Mouse (Mus musculus): Measurements from ENCODE around the gene Cmpk1.
"Not testable (repeated sequence)": the region's sequence is repeated elsewhere in the genome, so short reads cannot be mapped to it uniquely, and the experiment has no call there.

Cmpk1 gene

GRCm38 (mm10) chr4:114986591-114987432 is at the start of gene Cmpk1:
Gene Cmpk1 (minus strand): TSS chr4:114987241.
- DNase-seq (ENCODE audit: low spot score in 2 of 2) = peak; percentile 80 to 81

GRCm38 (mm10) chr4:115035043-115035442 is 48.0 kb upstream of the Cmpk1 start:
- DNase-seq (ENCODE audit: low spot score in 2 of 2) = no peak

- no peak for DNase-seq (ENCODE audit: low spot score in 2 of 2)
Observed at GRCm38 (mm10) chr4:115019997-115020396, 33.0 kb upstream of the Cmpk1 start.

- no peak for DNase-seq (ENCODE audit: low spot score in 2 of 2)
Observed at GRCm38 (mm10) chr4:115014276-115014675, 27.2 kb upstream of the Cmpk1 start.

GRCm38 (mm10) chr4:115000429-115000795 is 13.4 kb upstream of the Cmpk1 start:
- no peak for DNase-seq (ENCODE audit: low spot score in 2 of 2)

GRCm38 (mm10) chr4:114999773-115000428 is 12.9 kb upstream of the Cmpk1 start, which contains the start of gene Stil:
Gene Stil (plus strand): TSS chr4:115000159.
- DNase-seq (ENCODE audit: low spot score in 2 of 2) = peak; percentile 95 to 96

- no peak for DNase-seq (ENCODE audit: low spot score in 2 of 2)
Observed at GRCm38 (mm10) chr4:114999445-114999772, 12.4 kb upstream of the Cmpk1 start.

- peak; percentile 13 to 47 for DNase-seq (ENCODE audit: low spot score in 2 of 2)
Observed at GRCm38 (mm10) chr4:114997051-114997450, 10.0 kb upstream of the Cmpk1 start.

GRCm38 (mm10) chr4:114994218-114994617 is 7.2 kb upstream of the Cmpk1 start:
- no peak for DNase-seq (ENCODE audit: low spot score in 2 of 2)

- DNase-seq (ENCODE audit: low spot score in 2 of 2) = no peak
Observed at GRCm38 (mm10) chr4:114986211-114986590, 840 bp downstream of the Cmpk1 start.

GRCm38 (mm10) chr4:114983020-114983419 is 4.0 kb downstream of the Cmpk1 start:
- DNase-seq (ENCODE audit: low spot score in 2 of 2) = peak in 1 of 2 experiments; percentile 40

GRCm38 (mm10) chr4:114982619-114983018 is 4.4 kb downstream of the Cmpk1 start:
- peak in 1 of 2 experiments; percentile 30 for DNase-seq (ENCODE audit: low spot score in 2 of 2)

GRCm38 (mm10) chr4:114973229-114973740 is 13.8 kb downstream of the Cmpk1 start:
- no peak for DNase-seq (ENCODE audit: low spot score in 2 of 2)

- DNase-seq (ENCODE audit: low spot score in 2 of 2) = no peak
Observed at GRCm38 (mm10) chr4:114970736-114971135, 16.3 kb downstream of the Cmpk1 start.

GRCm38 (mm10) chr4:114960881-114961280 is 26.2 kb downstream of the Cmpk1 start:
- not testable (repeated sequence) for DNase-seq (ENCODE audit: low spot score in 2 of 2)

- no peak for DNase-seq (ENCODE audit: low spot score in 2 of 2)
Observed at GRCm38 (mm10) chr4:114959533-114959932, 27.5 kb downstream of the Cmpk1 start.

GRCm38 (mm10) chr4:114958786-114959185 is 28.3 kb downstream of the Cmpk1 start:
- no peak for DNase-seq (ENCODE audit: low spot score in 2 of 2)

GRCm38 (mm10) chr4:114958231-114958630 is 28.8 kb downstream of the Cmpk1 start:
- no peak for DNase-seq (ENCODE audit: low spot score in 2 of 2)

GRCm38 (mm10) chr4:114957403-114957802 is 29.6 kb downstream of the Cmpk1 start:
- no peak for DNase-seq (ENCODE audit: low spot score in 2 of 2)

GRCm38 (mm10) chr4:114953172-114953571 is 33.9 kb downstream of the Cmpk1 start:
- DNase-seq (ENCODE audit: low spot score in 2 of 2) = no peak

GRCm38 (mm10) chr4:114947852-114948481 is 39.1 kb downstream of the Cmpk1 start:
- no peak for DNase-seq (ENCODE audit: low spot score in 2 of 2)

- DNase-seq (ENCODE audit: low spot score in 2 of 2) = peak; percentile 58 to 65
Observed at GRCm38 (mm10) chr4:114947395-114947794, 39.6 kb downstream of the Cmpk1 start.
